Mouse (Mus musculus): ENCODE measurements around the gene Tnfaip8l2.
"Not testable (repeated sequence)": the region's sequence is repeated elsewhere in the genome, so short reads cannot be mapped to it uniquely, and the experiment has no call there.

Tnfaip8l2 gene

DNA sequence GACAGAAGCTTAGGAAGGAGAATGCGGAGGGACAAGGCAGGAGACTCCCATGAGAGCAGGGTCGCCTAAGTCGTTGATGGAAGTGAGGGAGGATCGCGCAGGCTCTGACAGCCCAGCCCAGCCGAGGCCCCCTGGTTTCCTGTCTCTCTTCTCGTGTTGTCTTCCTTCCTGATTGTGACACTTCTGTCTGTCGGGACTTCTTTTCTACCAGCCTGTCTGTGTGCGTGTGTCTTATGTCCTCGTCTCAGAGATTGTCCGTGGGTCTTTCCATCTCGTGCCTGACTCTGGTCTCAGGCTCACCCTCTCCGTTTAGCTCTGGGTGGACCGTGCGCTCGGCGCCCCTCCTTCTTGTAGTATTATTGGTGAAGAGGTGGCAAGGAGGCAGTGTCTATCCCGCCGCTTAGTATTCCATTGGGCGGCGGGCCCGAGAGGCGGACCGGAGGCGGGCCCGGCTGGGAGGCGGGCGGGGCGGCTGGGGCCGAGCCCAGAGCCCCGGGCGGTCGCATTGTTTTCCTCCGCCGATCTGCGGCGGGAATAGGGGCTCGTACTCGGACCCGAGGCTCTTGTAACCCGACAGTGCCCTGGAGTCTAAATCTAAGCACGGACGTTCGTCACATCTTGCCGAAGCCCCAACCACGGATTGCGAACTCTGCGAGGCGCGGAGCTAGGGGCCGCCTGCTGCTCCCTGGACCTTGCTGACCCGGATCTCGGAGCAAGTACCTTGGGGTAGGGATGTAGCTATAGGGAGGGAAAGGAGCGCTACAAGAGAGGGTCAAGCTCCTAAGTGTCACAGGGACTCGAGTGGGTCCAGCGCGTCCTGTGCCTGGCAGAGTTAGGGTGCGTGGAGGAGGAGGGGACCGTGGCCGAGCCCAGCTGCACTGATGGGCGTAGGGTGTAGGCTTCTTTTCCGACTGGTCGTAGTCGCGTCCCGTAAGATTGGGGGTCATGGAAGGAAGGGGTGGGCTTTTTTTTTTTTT lies 18.1 kb upstream of the Tnfaip8l2 start, which contains the start of gene Sema6c:
Gene Sema6c, plus strand, starts transcription at position 471 of the 977 bp plus-strand sequence.
- in situ Hi-C loops (cut with MseI, MboI): no loop called here

DNA sequence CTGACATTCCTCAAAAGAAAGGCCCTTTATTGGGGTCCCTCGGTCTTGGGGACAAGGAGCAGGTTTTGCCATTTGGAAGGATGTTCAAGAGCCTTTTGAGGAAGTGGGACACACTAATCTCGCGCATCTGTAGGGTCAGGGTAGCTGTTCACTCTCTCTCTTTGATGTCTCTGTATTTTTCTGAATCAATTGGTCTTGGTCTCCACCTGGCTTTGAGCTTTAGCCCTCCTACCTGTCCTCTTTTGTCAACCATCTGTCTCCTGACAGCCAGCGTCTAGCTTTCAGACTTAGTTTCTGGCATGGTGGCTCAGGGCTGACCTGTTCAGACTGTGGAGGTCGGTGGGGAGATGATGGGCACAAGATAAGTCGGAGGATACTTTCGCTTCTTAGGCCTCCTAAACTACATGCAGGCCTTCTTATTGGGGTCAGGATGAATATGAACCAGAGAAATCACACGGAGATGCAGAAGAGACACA lies 17.4 kb upstream of the Tnfaip8l2 start:
- in situ Hi-C loops (cut with MseI, MboI): no loop called here

DNA sequence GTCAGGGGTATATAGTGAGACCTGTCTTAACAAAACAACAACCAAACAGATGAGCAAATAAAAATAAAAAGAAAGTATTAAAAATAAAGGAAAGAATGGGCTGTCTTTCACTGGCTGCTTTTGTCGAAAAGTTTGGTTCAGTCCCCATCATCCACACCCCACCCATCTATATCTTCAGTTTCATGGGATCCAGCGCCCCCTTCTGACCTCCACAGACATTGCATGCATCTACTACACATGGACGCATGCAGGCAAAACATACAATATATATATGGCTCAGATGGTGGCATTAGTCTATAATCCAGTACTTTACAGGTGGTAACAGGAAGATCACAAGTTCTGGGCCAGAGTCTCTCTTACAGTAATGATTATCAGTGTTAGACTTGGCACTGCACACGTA lies 11.7 kb upstream of the Tnfaip8l2 start:
- in situ Hi-C loops (cut with MseI, MboI): no loop called here

DNA sequence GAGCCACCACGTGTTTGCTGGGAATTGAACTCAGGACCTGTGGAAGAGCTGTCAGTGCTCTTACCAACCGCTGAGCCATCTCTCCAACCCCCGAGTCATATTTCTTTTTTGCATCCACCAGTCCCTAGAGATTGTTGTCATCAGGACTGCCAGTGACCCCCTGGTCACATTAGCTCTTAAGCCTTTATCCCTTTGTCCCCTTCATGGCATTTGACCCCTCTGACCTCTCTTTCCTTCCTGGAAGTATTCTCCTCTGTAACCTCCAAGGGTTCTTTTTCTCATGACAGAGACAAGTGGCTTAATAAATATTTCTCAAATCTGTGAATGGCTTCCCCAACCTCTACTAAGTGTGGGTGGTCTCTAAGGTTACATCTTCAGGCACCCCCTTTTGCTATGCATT lies 5.8 kb upstream of the Tnfaip8l2 start:
- in situ Hi-C loops (cut with MseI, MboI): no loop called here

DNA sequence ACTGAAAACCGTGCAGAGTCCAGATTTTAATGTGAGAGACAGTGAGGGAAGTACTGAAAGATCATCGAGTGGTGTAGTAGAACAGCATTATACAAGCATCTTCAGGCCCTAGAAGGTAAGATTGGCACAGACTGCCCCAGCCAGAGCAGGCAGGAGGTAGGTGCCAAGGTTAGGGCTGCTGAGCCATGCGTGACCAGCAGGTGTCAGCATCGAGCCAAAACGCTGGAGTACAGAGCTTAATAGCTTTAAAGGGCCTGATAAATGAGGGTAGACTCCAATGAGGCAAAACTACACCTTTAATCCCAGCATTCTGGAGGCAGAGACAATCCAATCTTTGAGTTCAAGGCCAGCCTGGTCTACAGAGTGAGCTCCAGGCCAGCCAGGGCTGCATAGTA lies 454 bp upstream of the Tnfaip8l2 start:
- in situ Hi-C loops (cut with MseI, MboI): no loop called here

DNA sequence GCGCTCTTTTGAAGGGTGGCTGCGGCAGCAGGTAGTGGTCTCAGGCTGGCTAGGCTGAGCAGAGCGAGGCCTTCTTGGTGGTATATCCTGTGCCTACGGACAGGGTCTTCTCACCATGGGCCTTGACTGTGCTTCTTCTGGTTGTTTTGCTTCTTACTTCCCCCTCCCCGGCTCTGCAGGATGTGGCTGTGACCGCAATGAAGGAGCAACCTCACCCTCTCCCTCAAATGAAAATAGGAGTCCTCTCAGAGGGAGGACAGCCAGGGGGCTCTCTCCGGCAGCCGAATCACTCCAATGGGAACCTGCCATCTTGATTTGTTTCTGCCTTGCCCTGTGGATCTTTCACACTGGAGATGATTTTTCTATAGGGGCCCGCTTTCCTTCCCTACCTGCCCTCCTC lies 686 bp downstream of the Tnfaip8l2 start:
- in situ Hi-C loops (cut with MseI, MboI): no loop called here

DNA sequence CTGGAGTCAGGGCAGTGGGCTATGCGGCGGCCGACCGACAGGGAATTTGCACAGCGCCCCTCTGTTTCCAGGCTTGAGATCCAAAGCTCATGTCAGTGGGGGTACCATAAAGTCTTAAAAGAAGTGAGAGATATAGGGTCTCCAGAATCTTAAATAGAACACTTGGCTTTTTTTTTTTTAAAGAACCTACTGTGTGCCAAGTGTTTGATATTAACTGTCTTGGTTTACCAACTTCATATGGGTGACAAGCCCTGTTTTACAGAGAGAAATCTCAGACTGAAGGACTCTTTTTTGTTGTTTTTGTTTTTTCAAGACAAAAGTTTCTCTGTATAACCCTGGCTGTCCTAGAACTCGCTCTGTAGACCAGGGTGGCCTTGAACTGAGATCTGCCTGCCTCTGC lies 1.4 kb downstream of the Tnfaip8l2 start:
- in situ Hi-C loops (cut with MseI, MboI): no loop called here

DNA sequence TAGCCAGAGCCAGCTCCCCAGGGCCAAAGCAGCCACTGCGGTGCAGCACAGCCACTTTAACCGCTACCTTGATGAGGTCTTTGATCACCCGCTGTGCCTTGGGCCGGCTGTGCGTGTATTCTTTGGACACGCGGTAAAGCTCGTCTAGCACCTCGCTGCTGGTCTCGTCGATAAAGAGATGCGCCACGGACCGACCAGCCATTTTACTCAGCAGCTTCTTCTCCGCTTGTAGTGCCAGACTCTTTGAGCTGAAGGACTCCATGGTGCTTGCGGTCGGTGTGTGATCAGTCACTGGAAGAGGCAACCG lies 1.9 kb downstream of the Tnfaip8l2 start:
- in situ Hi-C loops (cut with MseI, MboI): no loop called here

DNA sequence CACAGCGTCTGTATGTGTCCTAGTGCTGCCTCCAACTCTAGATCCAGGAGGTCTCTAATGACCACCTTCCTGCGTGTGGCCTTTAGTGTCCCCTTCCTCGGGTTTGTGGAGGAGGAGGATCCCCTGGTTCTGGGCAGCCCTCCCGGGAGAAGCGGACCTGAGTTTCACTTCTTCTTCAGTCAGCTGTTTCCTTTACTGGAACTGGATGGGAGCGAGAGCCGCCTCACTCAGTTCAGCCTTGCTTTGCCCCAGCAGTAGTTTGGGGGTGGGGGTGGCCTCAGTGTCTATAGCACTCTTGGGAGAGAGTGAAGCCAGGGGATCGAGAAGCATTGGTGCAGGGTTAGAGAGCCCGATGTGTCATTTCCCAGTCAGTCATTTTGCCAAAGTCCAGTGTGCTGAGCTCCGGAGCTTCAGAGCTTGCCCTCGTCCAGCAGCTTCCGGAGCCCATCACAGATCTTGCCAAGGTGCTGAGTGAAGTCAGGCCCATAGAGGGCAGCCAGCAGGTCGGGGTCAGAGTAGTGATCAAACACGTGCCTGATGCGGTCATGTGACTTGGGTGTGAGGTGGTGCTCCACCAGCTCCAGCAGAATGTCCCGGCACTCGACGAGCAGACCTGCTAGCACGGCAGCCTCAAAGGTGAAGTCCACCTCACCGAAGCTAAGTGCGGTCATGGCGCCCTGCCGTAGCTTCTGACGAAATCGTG lies 2.4 kb downstream of the Tnfaip8l2 start:
- in situ Hi-C loops (cut with MseI, MboI): no loop called here

DNA sequence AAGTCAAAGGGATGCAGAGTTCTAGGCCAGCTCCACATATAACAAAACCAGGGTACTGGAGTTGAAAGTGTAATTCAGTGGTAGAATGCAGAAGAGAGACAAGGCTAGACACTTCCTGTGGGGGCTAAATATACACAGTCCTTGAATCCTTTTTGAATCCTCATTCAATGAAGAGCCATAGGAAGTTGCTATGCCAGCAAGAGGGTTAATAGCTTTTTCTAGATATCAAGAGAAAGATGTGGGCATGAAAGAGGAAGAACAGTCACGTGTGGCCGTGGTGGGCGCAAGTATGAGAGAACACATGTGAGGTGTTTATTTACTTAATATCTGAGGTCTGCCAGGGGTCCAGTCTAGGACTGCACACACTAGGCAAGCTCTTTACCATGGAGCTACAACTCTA lies 5.8 kb downstream of the Tnfaip8l2 start:
- in situ Hi-C loops (cut with MseI, MboI): no loop called here

DNA sequence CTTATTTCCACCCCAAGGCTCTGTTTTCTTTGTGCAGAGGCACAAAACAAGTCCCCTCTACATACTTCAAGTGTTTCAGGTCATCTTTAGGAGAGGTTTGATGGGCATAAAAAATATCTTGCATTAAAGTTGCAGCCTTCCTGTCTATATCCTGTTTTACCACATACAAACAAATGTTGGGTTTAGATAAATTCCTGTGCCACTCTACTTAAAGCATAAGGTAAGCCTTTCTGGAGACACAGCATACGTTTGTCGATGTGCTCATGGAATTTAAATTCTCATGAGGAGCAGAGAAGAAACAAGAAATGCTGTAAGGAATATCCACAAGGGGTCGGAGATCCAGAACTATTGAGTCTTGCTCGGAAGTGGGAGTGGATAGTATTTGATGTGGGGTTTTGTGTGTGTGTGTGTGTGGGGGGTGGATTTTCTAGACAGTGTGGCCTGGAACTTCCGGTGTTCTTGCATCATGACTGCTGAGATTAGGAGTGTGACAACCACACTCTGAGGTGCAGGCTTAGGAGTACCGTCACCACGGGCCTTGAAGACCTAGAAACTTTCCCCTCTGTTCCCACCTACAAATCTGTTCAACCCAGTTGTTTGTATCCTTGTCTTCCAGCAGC lies 6.6 kb downstream of the Tnfaip8l2 start:
- in situ Hi-C loops (cut with MseI, MboI): no loop called here

DNA sequence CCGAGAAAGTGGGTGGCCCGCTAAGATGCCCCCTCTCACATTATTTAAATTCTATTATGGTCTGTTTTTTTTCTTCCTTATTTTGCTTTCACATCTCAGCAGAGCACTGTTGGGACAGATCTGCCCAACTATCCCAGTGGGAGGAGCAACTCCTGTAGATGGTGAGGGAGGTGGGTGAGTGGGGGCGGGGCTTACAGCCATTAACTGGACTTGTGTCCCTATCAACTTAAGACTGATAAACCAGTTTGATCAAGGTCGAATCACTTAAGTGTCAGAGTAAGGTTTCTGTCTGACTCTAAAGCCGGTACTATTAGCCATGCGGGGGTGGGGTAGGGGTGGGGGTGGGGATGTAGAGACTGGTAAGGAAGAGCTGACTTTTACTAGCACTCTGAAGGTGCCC lies 7.1 kb downstream of the Tnfaip8l2 start:
- in situ Hi-C loops (cut with MseI, MboI): no loop called here

DNA sequence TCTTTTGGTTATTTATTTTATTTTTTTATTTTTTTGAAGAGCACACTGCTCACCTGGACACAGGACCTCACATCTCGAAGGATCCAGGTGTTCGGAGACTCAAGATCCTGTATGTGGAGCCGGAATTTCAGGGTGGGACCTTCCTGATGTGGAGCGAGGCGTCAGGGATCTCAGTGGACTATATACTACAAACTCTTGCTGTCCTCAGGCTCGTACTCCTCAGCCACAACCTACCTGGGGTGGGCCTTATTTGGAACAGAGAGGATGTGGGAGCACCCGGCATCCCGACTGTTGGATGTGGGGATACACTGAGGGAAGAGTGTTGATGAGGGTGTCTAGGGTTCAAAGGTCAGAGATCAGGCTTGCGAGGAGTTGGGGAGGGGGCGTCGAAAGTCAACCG lies 8.0 kb downstream of the Tnfaip8l2 start:
- in situ Hi-C loops (cut with MseI, MboI): not testable (repeated sequence)

DNA sequence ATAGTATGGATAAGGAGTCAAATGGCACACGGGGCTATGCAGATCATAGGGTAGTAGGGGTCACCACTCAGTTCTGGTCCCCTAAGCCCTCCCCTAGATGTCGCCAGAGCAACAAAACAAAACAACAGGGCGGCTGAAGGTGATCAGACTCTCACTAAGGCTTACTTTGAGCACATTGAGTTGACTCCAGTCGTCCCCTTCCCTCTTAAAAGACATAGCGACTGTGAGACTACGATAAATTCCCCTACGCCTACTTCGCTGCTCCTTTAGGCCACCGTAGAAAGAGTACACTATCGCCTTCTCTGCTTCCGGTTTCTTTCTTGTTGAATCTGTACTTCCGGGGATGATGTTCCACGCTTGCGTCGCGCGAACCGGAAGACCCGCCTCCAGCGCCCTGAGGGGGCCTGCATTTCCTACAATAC lies 8.5 kb downstream of the Tnfaip8l2 start, which contains the start of the genes Scnm1 and Lysmd1:
Gene Scnm1, minus strand, starts transcription at position 332 of the 422 bp plus-strand sequence.
Gene Lysmd1, plus strand, starts transcription at position 409 of the 422 bp plus-strand sequence.
- in situ Hi-C loops (cut with MseI, MboI): no loop called here

DNA sequence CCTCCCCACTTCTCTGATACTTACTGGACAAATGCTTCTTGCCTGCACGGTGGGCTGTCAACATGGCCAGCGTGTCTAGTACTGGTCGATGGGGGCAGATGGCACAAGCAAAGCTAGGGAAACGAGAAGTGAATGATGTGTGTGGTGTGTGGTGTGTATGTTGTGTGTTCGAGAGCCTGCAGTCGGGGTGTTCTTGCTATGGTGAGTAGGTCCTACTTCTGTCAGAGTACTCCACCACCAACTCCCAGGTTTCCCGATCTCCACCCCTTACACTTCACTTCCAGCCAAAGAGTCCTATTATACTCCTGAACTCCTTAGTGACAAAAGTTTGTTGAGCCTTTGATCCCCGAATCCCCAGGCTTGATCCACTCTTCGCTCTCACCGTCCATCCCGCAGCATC lies 9.0 kb downstream of the Tnfaip8l2 start:
- in situ Hi-C loops (cut with MseI, MboI): no loop called here

DNA sequence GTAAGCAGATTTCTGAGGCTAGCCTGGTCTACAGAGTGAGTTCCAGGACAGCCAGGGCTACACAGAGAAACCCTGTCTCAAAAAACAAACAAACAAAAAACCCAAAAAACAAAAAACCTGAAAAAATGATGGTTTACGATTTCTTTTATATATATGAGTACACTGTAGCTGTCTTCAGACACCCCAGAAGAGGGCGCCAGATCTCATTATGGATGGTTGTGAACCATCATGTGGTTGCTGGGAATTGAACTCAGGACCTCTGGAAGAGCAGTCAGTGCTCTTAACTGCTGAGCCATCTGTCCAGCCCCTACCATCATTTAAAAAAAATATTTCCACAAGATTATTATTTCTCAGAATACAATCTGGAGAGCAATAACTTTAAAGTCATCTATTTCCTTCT lies 9.8 kb downstream of the Tnfaip8l2 start:
- in situ Hi-C loops (cut with MseI, MboI): not testable (repeated sequence)

DNA sequence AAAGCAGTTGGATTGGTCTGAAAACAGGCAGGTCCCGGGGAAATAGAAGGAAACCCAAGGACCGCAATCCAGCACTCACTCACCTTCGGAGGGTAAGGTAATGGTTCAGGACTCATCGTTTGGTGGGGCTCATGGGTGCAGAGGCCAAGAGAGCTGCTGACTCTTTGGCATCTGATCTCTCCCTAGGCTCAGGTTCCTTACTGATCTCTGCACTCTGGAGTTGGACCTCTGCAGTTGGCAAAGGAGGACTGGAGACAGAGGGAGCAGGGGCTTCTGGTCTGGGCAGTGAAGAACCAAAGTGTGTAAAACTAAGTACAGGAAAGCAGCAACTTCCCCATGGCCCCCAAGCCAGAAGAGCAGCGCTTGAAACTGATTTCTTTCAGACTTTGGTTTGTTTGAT lies 12.1 kb downstream of the Tnfaip8l2 start:
- in situ Hi-C loops (cut with MseI, MboI): no loop called here

DNA sequence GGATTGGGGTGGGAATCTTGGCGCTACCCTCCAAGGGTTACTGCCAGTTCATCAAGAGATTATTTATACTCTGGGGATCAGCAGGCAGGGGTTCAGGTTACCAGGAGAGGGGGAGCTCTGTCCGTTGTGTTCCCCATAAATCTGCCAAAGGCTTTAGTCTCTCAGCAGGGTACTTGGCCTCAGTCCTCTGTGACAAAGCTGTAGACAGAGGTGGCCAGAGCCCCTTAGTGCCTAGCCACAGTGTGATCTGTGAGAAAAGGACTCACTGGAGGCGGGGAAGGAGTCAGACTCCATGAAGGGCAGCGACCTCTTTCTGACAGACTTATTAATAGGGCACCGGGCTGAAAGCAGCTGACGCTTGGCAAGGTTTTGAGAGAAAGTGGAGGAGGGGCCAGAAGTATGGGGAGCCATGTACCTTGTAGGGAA lies 12.9 kb downstream of the Tnfaip8l2 start:
- in situ Hi-C loops (cut with MseI, MboI): no loop called here

DNA sequence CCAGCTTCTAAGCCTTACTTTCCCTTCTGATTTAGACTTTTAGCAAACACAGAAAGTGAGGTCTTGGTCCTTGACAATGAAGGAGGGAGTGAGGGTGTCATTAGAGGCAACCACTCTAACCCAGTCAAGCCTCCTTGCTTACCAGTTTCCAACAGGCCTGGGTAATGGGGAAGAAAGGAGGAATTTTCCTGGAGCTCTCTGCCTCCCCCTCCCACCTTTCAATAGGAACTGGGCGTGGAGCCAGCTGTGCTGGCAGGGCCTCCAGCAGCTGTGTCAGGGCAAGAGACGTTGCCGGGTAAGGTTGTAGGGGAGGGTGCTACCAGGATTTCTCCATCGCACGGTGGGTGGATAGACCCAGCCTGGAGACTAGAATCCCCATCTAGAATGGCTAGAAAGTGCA lies 17.2 kb downstream of the Tnfaip8l2 start:
- in situ Hi-C loops (cut with MseI, MboI): no loop called here

DNA sequence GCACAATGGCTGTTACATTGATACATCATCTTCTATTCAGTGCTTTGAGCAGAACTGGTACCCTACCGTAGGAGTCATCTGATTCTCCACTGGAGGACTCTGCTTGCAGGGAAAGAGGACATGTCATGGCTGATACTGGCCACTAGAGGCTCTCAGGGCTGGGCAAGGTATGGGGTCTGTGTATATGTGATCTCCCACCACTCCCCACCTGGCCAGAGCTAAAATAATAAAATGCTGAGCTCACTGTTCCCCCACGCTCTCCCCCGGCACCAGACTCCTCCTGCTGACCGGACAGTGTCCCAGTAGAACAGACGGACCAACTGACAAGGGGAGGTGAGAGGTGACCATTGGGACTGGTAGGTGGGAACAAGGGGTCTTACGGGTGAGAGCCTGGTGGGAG lies 17.9 kb downstream of the Tnfaip8l2 start, which contains the start of gene Tmod4:
Gene Tmod4, plus strand, starts transcription at position 231 of the 400 bp plus-strand sequence.
- in situ Hi-C loops (cut with MseI, MboI): no loop called here

DNA sequence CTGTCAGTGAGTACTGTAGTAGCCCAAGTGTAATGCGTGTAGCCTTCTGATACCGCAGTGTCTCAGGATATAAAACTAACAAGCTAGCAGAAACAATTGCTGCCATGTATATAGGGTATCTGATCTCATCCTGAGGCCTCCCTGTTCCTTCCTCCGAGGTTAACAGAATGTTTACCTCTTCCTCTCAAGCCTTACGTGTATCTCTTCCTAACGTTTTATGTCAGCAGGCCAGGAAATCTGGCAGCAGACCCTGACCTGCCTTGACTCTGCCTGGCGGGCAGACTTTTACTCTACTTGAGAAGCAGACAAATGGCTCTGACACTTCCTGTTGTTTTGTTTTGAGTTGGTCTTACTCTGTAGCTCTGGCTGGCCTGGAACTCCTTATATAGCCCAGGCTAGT lies 20.6 kb downstream of the Tnfaip8l2 start:
- in situ Hi-C loops (cut with MseI, MboI): no loop called here

DNA sequence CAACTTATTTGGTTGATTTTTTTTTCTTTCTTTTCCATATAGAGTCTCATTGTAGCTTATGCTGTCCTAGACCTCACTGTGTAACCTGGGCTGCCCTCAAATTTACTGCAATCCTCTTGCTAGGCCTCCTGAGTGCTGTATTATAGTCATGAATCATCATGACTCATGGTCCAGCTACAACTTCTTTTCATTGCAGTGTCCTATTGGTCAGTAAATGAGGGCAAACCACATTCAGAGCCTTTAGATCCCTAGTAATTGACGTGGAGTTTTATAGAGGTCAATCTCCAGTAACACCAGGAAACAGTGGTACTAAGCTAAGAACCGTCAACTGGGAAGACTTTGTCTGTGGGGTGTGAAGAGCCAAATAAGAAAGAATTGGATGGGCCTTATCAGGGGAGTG lies 24.4 kb downstream of the Tnfaip8l2 start:
- in situ Hi-C loops (cut with MseI, MboI): no loop called here
